Mouse (Mus musculus): ENCODE results near the gene Gm20458. TPM values are rescaled to one million over a fixed set of nuclear protein-coding genes. Genes with fewer than 3 reads are reported as not detected.

Gm20458 gene
- polyA plus RNA-seq, 1 experiment from 2014 or later: 8.4 TPM

- Histone ChIP-seq H3K4me2 (replicated peaks; ENCODE audit: low read depth, low read length) (no peak overlapping the region), H3K4me3 (ENCODE audit: low read length) (no peak overlapping the region), H3K27me3 (ENCODE audit: control insufficient read depth, insufficient read depth, low read length) (no peaks in the 10 kb centered on the region), H3K36me3 (ENCODE audit: control insufficient read depth, insufficient read depth, low read length) (no peaks in the 10 kb centered on the region), H3K4me1 (ENCODE audit: control insufficient read depth, insufficient read depth, low read length) (0 out of 2 replicates have a peak, but pooled peaks cover 3% of the 10 kb centered on the region), H3K27ac (ENCODE audit: low read depth, low read length) (no peak overlapping the region), H3K9ac (ENCODE audit: low read depth, low read length) (no peak overlapping the region), H3K9me3 (ENCODE audit: control insufficient read depth, low read length) (no peaks in the 10 kb centered on the region)
- no peak for ATAC-seq (ENCODE audit: low FRiP score, low TSS enrichment)
- 22% methylated on average over 8 of the region's 8 CpGs for WGBS
These were observed 61.5 kb downstream of the Gm20458 start for GRCm38 (mm10) chr2:164522280-164522679.

DNA sequence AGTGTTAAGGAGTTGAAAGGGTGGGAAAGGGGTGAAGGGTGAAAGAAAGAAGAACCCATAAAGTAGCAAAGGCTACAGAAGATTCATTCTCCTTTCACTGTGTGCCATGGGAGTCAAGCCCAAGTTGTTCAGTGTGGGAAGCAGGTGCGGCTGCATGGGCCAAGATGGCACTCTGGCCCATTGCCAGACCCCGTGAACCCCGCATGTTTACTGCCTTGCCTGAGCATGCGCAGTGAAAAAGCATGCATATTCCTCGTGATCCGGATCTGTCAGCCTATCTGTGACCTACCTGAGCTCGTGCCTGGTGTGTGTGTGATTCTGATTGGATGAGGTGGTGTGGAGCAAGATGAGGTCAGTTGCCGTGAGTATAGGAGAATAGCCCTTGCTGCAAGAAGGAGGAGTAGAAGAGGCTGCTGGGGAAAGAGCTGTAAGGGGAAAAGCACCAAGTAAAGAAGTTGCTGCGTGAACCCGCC, 62.6 kb downstream of the Gm20458 start:
- no peak for ATAC-seq (ENCODE audit: low FRiP score, low TSS enrichment)
- Histone ChIP-seq H3K27me3 (ENCODE audit: control insufficient read depth, insufficient read depth, low read length) (no peaks in the 10 kb centered on the region), H3K9ac (ENCODE audit: low read depth, low read length) (no peak overlapping the region), H3K4me2 (replicated peaks; ENCODE audit: low read depth, low read length) (no peak overlapping the region), H3K36me3 (ENCODE audit: control insufficient read depth, insufficient read depth, low read length) (no peaks in the 10 kb centered on the region), H3K4me1 (ENCODE audit: control insufficient read depth, insufficient read depth, low read length) (0 out of 2 replicates have a peak, but pooled peaks cover 3% of the 10 kb centered on the region), H3K4me3 (ENCODE audit: low read length) (no peak overlapping the region), H3K9me3 (ENCODE audit: control insufficient read depth, low read length) (no peaks in the 10 kb centered on the region), H3K27ac (ENCODE audit: low read depth, low read length) (no peak overlapping the region)
- 90% methylated on average over 10 of the region's 10 CpGs for whole genome bisulfite sequencing

- H3K36me3 ChIP-seq (ENCODE audit: control insufficient read depth, insufficient read depth, low read length): no peaks in the 10 kb centered on the region
- H3K4me1 ChIP-seq (ENCODE audit: control insufficient read depth, insufficient read depth, low read length): no peaks in the 10 kb centered on the region
- no peaks in the 10 kb centered on the region for H3K9me3 ChIP-seq (ENCODE audit: control insufficient read depth, low read length)
- no peaks in the 10 kb centered on the region for H3K27me3 ChIP-seq (ENCODE audit: control insufficient read depth, insufficient read depth, low read length)
- WGBS: 62% methylated on average over 5 of the region's 5 CpGs
- H3K27ac ChIP-seq (ENCODE audit: low read depth, low read length): no peak overlapping the region
- no peak overlapping the region for H3K9ac ChIP-seq (ENCODE audit: low read depth, low read length)
- ATAC-seq (ENCODE audit: low FRiP score, low TSS enrichment): no peak
- no peak overlapping the region for H3K4me2 ChIP-seq (replicated peaks; ENCODE audit: low read depth, low read length)
- no peak overlapping the region for H3K4me3 ChIP-seq (ENCODE audit: low read length)
These were observed 67.8 kb downstream of the Gm20458 start for GRCm38 (mm10) chr2:164528557-164528956.

- Histone ChIP-seq H3K36me3 (ENCODE audit: control insufficient read depth, insufficient read depth, low read length) (no peaks in the 10 kb centered on the region), H3K9ac (ENCODE audit: low read depth, low read length) (no peak overlapping the region), H3K27me3 (ENCODE audit: control insufficient read depth, insufficient read depth, low read length) (no peaks in the 10 kb centered on the region), H3K4me1 (ENCODE audit: control insufficient read depth, insufficient read depth, low read length) (no peaks in the 10 kb centered on the region), H3K4me3 (ENCODE audit: low read length) (no peak overlapping the region), H3K27ac (ENCODE audit: low read depth, low read length) (no peak overlapping the region), H3K4me2 (replicated peaks; ENCODE audit: low read depth, low read length) (no peak overlapping the region), H3K9me3 (ENCODE audit: control insufficient read depth, low read length) (no peaks in the 10 kb centered on the region)
- ATAC-seq (ENCODE audit: low FRiP score, low TSS enrichment): 0 out of 2 replicates have a peak, but pooled peaks have one; percentile 52
- WGBS: 6% methylated on average over 3 of the region's 3 CpGs
These were observed 70.4 kb downstream of the Gm20458 start for GRCm38 (mm10) chr2:164531169-164531568.

DNA sequence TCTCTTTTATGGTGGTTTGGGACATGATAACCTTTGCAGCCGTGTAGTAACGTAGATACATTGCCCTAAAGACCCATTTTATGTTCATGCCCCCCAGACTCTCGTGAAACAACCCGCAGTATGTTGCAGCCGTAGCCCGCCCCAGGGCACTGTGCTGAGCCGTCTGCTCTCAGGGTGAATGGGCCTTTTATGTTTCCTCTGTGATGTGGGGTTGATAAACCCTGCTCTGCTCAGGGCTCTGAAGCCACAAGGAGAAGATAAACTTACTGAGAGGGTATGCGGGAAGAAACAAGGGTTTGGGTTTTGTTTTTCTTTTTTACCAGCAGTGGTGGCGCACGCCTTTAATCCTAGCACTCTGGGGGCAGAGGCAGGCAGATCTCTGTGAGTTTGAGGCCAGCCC, 73.5 kb downstream of the Gm20458 start:
- Histone ChIP-seq H3K9ac (ENCODE audit: low read depth, low read length) (no peak overlapping the region), H3K4me3 (ENCODE audit: low read length) (no peak overlapping the region), H3K27me3 (ENCODE audit: control insufficient read depth, insufficient read depth, low read length) (no peaks in the 10 kb centered on the region), H3K27ac (ENCODE audit: low read depth, low read length) (no peak overlapping the region), H3K9me3 (ENCODE audit: control insufficient read depth, low read length) (no peaks in the 10 kb centered on the region), H3K4me1 (ENCODE audit: control insufficient read depth, insufficient read depth, low read length) (no peaks in the 10 kb centered on the region), H3K36me3 (ENCODE audit: control insufficient read depth, insufficient read depth, low read length) (no peaks in the 10 kb centered on the region), H3K4me2 (replicated peaks; ENCODE audit: low read depth, low read length) (no peak overlapping the region)
- no peak for ATAC-seq (ENCODE audit: low FRiP score, low TSS enrichment)
- WGBS: 63% methylated on average over 10 of the region's 10 CpGs

DNA sequence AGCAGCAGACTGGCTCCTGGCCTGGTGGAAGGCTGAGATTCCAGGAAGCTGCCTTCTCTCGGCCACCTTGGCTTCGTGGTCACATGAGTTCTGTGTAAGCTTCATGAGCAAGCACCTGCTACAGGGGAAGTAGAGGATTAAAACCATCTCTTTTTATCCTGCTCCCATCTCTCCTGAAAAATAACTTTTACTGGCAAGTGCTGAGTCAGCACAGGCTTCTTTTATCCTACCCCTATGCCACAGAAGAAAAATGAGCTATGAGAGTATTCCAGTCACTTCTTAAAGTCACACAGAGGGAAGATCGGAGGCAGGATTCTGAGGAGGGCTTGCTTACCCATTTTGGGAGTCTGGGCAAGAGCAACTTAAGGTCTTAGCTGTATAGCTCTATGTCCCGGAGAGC, 76.2 kb downstream of the Gm20458 start:
- H3K36me3 ChIP-seq (ENCODE audit: control insufficient read depth, insufficient read depth, low read length): no peaks in the 10 kb centered on the region
- WGBS: 82% methylated on average over 4 of the region's 4 CpGs

More for the DNA sequence above, 76.2 kb downstream of the Gm20458 start:
- Histone ChIP-seq H3K27ac (ENCODE audit: low read depth, low read length) (no peak overlapping the region), H3K9ac (ENCODE audit: low read depth, low read length) (no peak overlapping the region), H3K4me1 (ENCODE audit: control insufficient read depth, insufficient read depth, low read length) (no peaks in the 10 kb centered on the region), H3K27me3 (ENCODE audit: control insufficient read depth, insufficient read depth, low read length) (no peaks in the 10 kb centered on the region), H3K9me3 (ENCODE audit: control insufficient read depth, low read length) (no peaks in the 10 kb centered on the region), H3K4me3 (ENCODE audit: low read length) (no peak overlapping the region), H3K4me2 (replicated peaks; ENCODE audit: low read depth, low read length) (no peak overlapping the region)
- ATAC-seq (ENCODE audit: low FRiP score, low TSS enrichment): no peak

Other genes starting within 250 kb of the Gm20458 start
- 76.1 and 106 TPM in 2 replicates for gene Wfdc15b, start 239.3 kb upstream of the Gm20458 start, polyA plus RNA-seq (2014; fragmentation: Nextera tagmentation; extraction: Ambion mirVana)
- not detected in 2 replicates for gene Svs2, start 222.5 kb upstream of the Gm20458 start, polyA plus RNA-seq (2014; fragmentation: Nextera tagmentation; extraction: Ambion mirVana)
- gene Svs3b, start 204.3 kb upstream of the Gm20458 start, polyA plus RNA-seq (2014; fragmentation: Nextera tagmentation; extraction: Ambion mirVana): not detected in 2 replicates
- gene Svs4, start 182.5 kb upstream of the Gm20458 start, polyA plus RNA-seq (2014; fragmentation: Nextera tagmentation; extraction: Ambion mirVana): not detected in 2 replicates
- not detected in 2 replicates for gene Svs3a, start 171.7 kb upstream of the Gm20458 start, polyA plus RNA-seq (2014; fragmentation: Nextera tagmentation; extraction: Ambion mirVana)
- not detected in 2 replicates for gene Svs6, start 144.2 kb upstream of the Gm20458 start, polyA plus RNA-seq (2014; fragmentation: Nextera tagmentation; extraction: Ambion mirVana)
- not detected in 2 replicates for gene Svs5, start 128.2 kb upstream of the Gm20458 start, polyA plus RNA-seq (2014; fragmentation: Nextera tagmentation; extraction: Ambion mirVana)
- 0.44 TPM in 1 of 2 replicates, not detected in the other for gene Slpi, start 71.9 kb upstream of the Gm20458 start, polyA plus RNA-seq (2014; fragmentation: Nextera tagmentation; extraction: Ambion mirVana)
- not detected in 2 replicates for gene Rbpjl, start 57.8 kb upstream of the Gm20458 start, polyA plus RNA-seq (2014; fragmentation: Nextera tagmentation; extraction: Ambion mirVana)
- gene Matn4, start 55.8 kb upstream of the Gm20458 start, polyA plus RNA-seq (2014; fragmentation: Nextera tagmentation; extraction: Ambion mirVana): 0.12 and 0.20 TPM in 2 replicates
- gene Sdc4, start 17.1 kb upstream of the Gm20458 start, polyA plus RNA-seq (2014; fragmentation: Nextera tagmentation; extraction: Ambion mirVana): 87.8 and 108 TPM in 2 replicates
- gene Sys1, start 4.0 kb upstream of the Gm20458 start, polyA plus RNA-seq (2014; fragmentation: Nextera tagmentation; extraction: Ambion mirVana): 66.8 and 69.4 TPM in 2 replicates
- gene Trp53tg5, start 12.8 kb downstream of the Gm20458 start, polyA plus RNA-seq (2014; fragmentation: Nextera tagmentation; extraction: Ambion mirVana): not detected in 2 replicates
- gene Dbndd2, start 25.1 kb downstream of the Gm20458 start, polyA plus RNA-seq (2014; fragmentation: Nextera tagmentation; extraction: Ambion mirVana): 12.4 and 14.7 TPM in 2 replicates
- gene Pigt, start 36.6 kb downstream of the Gm20458 start, polyA plus RNA-seq (2014; fragmentation: Nextera tagmentation; extraction: Ambion mirVana): 70.7 and 79.2 TPM in 2 replicates
- 330 and 331 TPM in 2 replicates for gene Wfdc2, start 101.4 kb downstream of the Gm20458 start, polyA plus RNA-seq (2014; fragmentation: Nextera tagmentation; extraction: Ambion mirVana)
- gene Spint3, start 112.5 kb downstream of the Gm20458 start, polyA plus RNA-seq (2014; fragmentation: Nextera tagmentation; extraction: Ambion mirVana): not detected in 2 replicates
- gene Wfdc6a, start 124.5 kb downstream of the Gm20458 start, polyA plus RNA-seq (2014; fragmentation: Nextera tagmentation; extraction: Ambion mirVana): not detected in 2 replicates
- not detected in 2 replicates for gene Eppin, start 132.6 kb downstream of the Gm20458 start, polyA plus RNA-seq (2014; fragmentation: Nextera tagmentation; extraction: Ambion mirVana)
- gene Wfdc6b, start 152.6 kb downstream of the Gm20458 start, polyA plus RNA-seq (2014; fragmentation: Nextera tagmentation; extraction: Ambion mirVana): not detected in 2 replicates
- gene Wfdc8, start 152.7 kb downstream of the Gm20458 start, polyA plus RNA-seq (2014; fragmentation: Nextera tagmentation; extraction: Ambion mirVana): not detected in 2 replicates
- gene Wfdc16, start 177.8 kb downstream of the Gm20458 start, polyA plus RNA-seq (2014; fragmentation: Nextera tagmentation; extraction: Ambion mirVana): not detected in 2 replicates
- gene Wfdc10, start 195.1 kb downstream of the Gm20458 start, polyA plus RNA-seq (2014; fragmentation: Nextera tagmentation; extraction: Ambion mirVana): not detected in 2 replicates
- gene Wfdc9, start 195.6 kb downstream of the Gm20458 start, polyA plus RNA-seq (2014; fragmentation: Nextera tagmentation; extraction: Ambion mirVana): not detected in 2 replicates
- not detected in 2 replicates for gene Wfdc11, start 213.1 kb downstream of the Gm20458 start, polyA plus RNA-seq (2014; fragmentation: Nextera tagmentation; extraction: Ambion mirVana)
- 0.54 and 0.93 TPM in 2 replicates for gene Wfdc13, start 224.1 kb downstream of the Gm20458 start, polyA plus RNA-seq (2014; fragmentation: Nextera tagmentation; extraction: Ambion mirVana)
- gene Spint4, start 237.5 kb downstream of the Gm20458 start, polyA plus RNA-seq (2014; fragmentation: Nextera tagmentation; extraction: Ambion mirVana): 1.1 and 1.4 TPM in 2 replicates

Data from kidney, embryonic 14.5 days (tissue).